Mouse (Mus musculus) liver, embryonic 11.5 days (tissue): ENCODE measurements around the gene Fgfr2. TPM values are rescaled to one million over a fixed set of nuclear protein-coding genes. Genes with fewer than 3 reads are reported as not detected.

Source experiments
- ATAC-seq: fragments of 200-750 bp; cut with Nextera tagmentation; replicated peaks from 2 replicates; pipeline ENCODE4 v1.8.0; 2017; ENCODE audit warnings: moderate number of reproducible peaks, mild to moderate bottlenecking, moderate TSS enrichment, moderate library complexity; ENCODE audit not compliant: low FRiP score
- DNase-seq: peaks from one replicate; pipeline ENCODE4 v3.0.0-alpha.2; 2017; ENCODE audit warnings: low spot score
- H3K27ac ChIP-seq: fragments of 300-500 bp; sonication (generic); 2 replicates; pipeline ENCODE4 v1.5.1; 2014; ENCODE audit warnings: mild to moderate bottlenecking, low read depth, low read length, control low read depth
- H3K27me3 ChIP-seq: fragments of 300-500 bp; sonication (generic); replicated peaks from 2 replicates; pipeline ENCODE4 v1.6.1; 2014; ENCODE audit warnings: low read length, mixed read lengths; ENCODE audit not compliant: control insufficient read depth, insufficient read depth
- H3K36me3 ChIP-seq: fragments of 300-500 bp; sonication (generic); 2 replicates; pipeline ENCODE4 v1.6.1; 2014; ENCODE audit warnings: mild to moderate bottlenecking, low read length, moderate library complexity, mixed read lengths; ENCODE audit not compliant: control insufficient read depth, insufficient read depth
- H3K4me1 ChIP-seq: fragments of 300-500 bp; sonication (generic); replicated peaks from 2 replicates; pipeline ENCODE4 v1.6.1; 2014; ENCODE audit warnings: low read length, mixed read lengths; ENCODE audit not compliant: control insufficient read depth, insufficient read depth
- H3K4me2 ChIP-seq: fragments of 300-500 bp; sonication (generic); 2 replicates; pipeline ENCODE4 v1.6.1; 2014; ENCODE audit warnings: mild to moderate bottlenecking, control low read depth, moderate library complexity
- H3K4me3 ChIP-seq: fragments of 300-500 bp; sonication (generic); 2 replicates; pipeline ENCODE4 v1.5.1; 2014; ENCODE audit warnings: low read depth, low read length, control low read depth
- H3K9ac ChIP-seq: fragments of 300-500 bp; sonication (generic); 2 replicates; pipeline ENCODE4 v1.6.1; 2014; ENCODE audit warnings: low read depth, low read length, control low read depth
- H3K9me3 ChIP-seq: fragments of 300-500 bp; sonication (generic); 2 replicates; pipeline ENCODE4 v1.6.1; 2016; ENCODE audit warnings: low read length, inconsistent platforms, mixed read lengths; ENCODE audit not compliant: control insufficient read depth
- WGBS: fragments of 180-500 bp; shearing (Covaris S2); extraction: QIAGEN DNeasy Blood & Tissue Kit; methylation state at CpG from one replicate; pipeline ENCODE4 v1.1.7; 2014; 5-methylcytosine and 5-hydroxymethylcytosine counted together
- polyA plus RNA-seq: library from polyadenylated mRNA; unstranded; fragments of >200 nt; fragmentation: Nextera tagmentation; extraction: Ambion mirVana; gene quantifications from 2 replicates; pipeline ENCODE4 v1.2.1, GENCODE M21; 2014

The Fgfr2 gene
- polyA plus RNA-seq, 1 experiment from 2014 or later = 32.6 TPM

GRCm38 (mm10) chr7:132478295-132478809 lies 644.8 kb downstream of the Fgfr2 start:
- Histone ChIP-seq H3K27ac (no peak overlapping the region), H3K4me2 (no peak overlapping the region), H3K36me3 (no peaks in the 10 kb centered on the region), H3K9ac (no peak overlapping the region), H3K27me3 (no peaks in the 10 kb centered on the region), H3K9me3 (no peaks in the 10 kb centered on the region), H3K4me1 (peaks cover 4% of the 10 kb centered on the region; the same call in 1 of the 2 replicates), H3K4me3 (no peak overlapping the region)
- DNase-seq = no peak
- no peak for ATAC-seq
- WGBS = 73% methylated on average over 9 of the region's 9 CpGs

GRCm38 (mm10) chr7:132477753-132478152 lies 645.4 kb downstream of the Fgfr2 start:
- H3K27me3 ChIP-seq = no peaks in the 10 kb centered on the region
- no peak overlapping the region for H3K27ac ChIP-seq
- no peak overlapping the region for H3K4me2 ChIP-seq
- ATAC-seq (no peak), DNase-seq (no peak)
- H3K4me3 ChIP-seq = no peak overlapping the region
- H3K4me1 ChIP-seq = peaks cover 4% of the 10 kb centered on the region; the same call in 1 of the 2 replicates
- H3K9ac ChIP-seq = no peak overlapping the region
- 57% methylated on average over 3 of the region's 3 CpGs for WGBS
- no peaks in the 10 kb centered on the region for H3K36me3 ChIP-seq
- no peaks in the 10 kb centered on the region for H3K9me3 ChIP-seq

- H3K4me1 ChIP-seq = peaks cover 4% of the 10 kb centered on the region; the same call in 1 of the 2 replicates
- H3K27me3 ChIP-seq = no peaks in the 10 kb centered on the region
- H3K36me3 ChIP-seq = no peaks in the 10 kb centered on the region
- H3K4me2 ChIP-seq = no peak overlapping the region
- DNase-seq (no peak), ATAC-seq (no peak)
- no peak overlapping the region for H3K4me3 ChIP-seq
- no peak overlapping the region for H3K9ac ChIP-seq
- no peak overlapping the region for H3K27ac ChIP-seq
- H3K9me3 ChIP-seq = no peaks in the 10 kb centered on the region
- 82% methylated on average over 2 of the region's 2 CpGs for WGBS
These were observed 646.7 kb downstream of the Fgfr2 start for GRCm38 (mm10) chr7:132476491-132476890.

- Histone ChIP-seq H3K4me2 (no peak overlapping the region), H3K36me3 (no peaks in the 10 kb centered on the region), H3K27me3 (no peaks in the 10 kb centered on the region), H3K4me1 (no peaks in the 10 kb centered on the region), H3K9ac (no peak overlapping the region), H3K9me3 (no peaks in the 10 kb centered on the region), H3K27ac (no peak overlapping the region), H3K4me3 (no peak overlapping the region)
- ATAC-seq (peak; percentile 19; the same call in 1 of the 2 replicates), DNase-seq (no peak)
- WGBS = 25% methylated on average over 5 of the region's 5 CpGs
These were observed 648.1 kb downstream of the Fgfr2 start for GRCm38 (mm10) chr7:132475069-132475468.

GRCm38 (mm10) chr7:132471327-132471726 lies 651.8 kb downstream of the Fgfr2 start:
- no peaks in the 10 kb centered on the region for H3K9me3 ChIP-seq
- no peaks in the 10 kb centered on the region for H3K27me3 ChIP-seq
- no peak overlapping the region for H3K4me2 ChIP-seq
- no peak overlapping the region for H3K4me3 ChIP-seq
- no peaks in the 10 kb centered on the region for H3K36me3 ChIP-seq
- DNase-seq (no peak), ATAC-seq (0 out of 2 replicates have a peak, but pooled peaks have one; percentile 18)
- no peak overlapping the region for H3K27ac ChIP-seq
- H3K4me1 ChIP-seq = no peaks in the 10 kb centered on the region
- WGBS = 35% methylated on average over 3 of the region's 3 CpGs
- H3K9ac ChIP-seq = no peak overlapping the region

GRCm38 (mm10) chr7:132468391-132468790 lies 654.8 kb downstream of the Fgfr2 start:
- no peak overlapping the region for H3K27ac ChIP-seq
- H3K4me3 ChIP-seq = no peak overlapping the region
- H3K9me3 ChIP-seq = no peaks in the 10 kb centered on the region
- no peak overlapping the region for H3K4me2 ChIP-seq
- H3K4me1 ChIP-seq = no peaks in the 10 kb centered on the region
- ATAC-seq = no peak
- H3K9ac ChIP-seq = no peak overlapping the region
- H3K36me3 ChIP-seq = no peaks in the 10 kb centered on the region
- no peak for DNase-seq
- no peaks in the 10 kb centered on the region; the same call in 1 of the 2 replicates for H3K27me3 ChIP-seq

GRCm38 (mm10) chr7:132465897-132466296 lies 657.3 kb downstream of the Fgfr2 start:
- H3K4me3 ChIP-seq = no peak overlapping the region
- H3K4me1 ChIP-seq = 0 out of 2 replicates have a peak, but pooled peaks cover 2% of the 10 kb centered on the region
- ATAC-seq (no peak), DNase-seq (no peak)
- H3K9ac ChIP-seq = no peak overlapping the region
- no peaks in the 10 kb centered on the region; the same call in 1 of the 2 replicates for H3K27me3 ChIP-seq
- H3K36me3 ChIP-seq = no peaks in the 10 kb centered on the region
- no peak overlapping the region for H3K27ac ChIP-seq
- 82% methylated on average over 5 of the region's 5 CpGs for WGBS
- H3K4me2 ChIP-seq = no peak overlapping the region
- no peaks in the 10 kb centered on the region for H3K9me3 ChIP-seq

GRCm38 (mm10) chr7:132464894-132465293 lies 658.3 kb downstream of the Fgfr2 start:
- Histone ChIP-seq H3K27ac (no peak overlapping the region), H3K4me2 (no peak overlapping the region), H3K4me3 (no peak overlapping the region), H3K36me3 (no peaks in the 10 kb centered on the region), H3K27me3 (no peaks in the 10 kb centered on the region; the same call in 1 of the 2 replicates), H3K9me3 (no peaks in the 10 kb centered on the region), H3K9ac (no peak overlapping the region), H3K4me1 (0 out of 2 replicates have a peak, but pooled peaks cover 2% of the 10 kb centered on the region)
- no peak for DNase-seq
- no peak for ATAC-seq
- WGBS = 72% methylated on average over 1 of the region's 1 CpGs

- Histone ChIP-seq H3K27ac (no peak overlapping the region), H3K9me3 (no peaks in the 10 kb centered on the region), H3K4me1 (0 out of 2 replicates have a peak, but pooled peaks cover 2% of the 10 kb centered on the region), H3K4me2 (no peak overlapping the region), H3K36me3 (no peaks in the 10 kb centered on the region), H3K4me3 (no peak overlapping the region), H3K9ac (no peak overlapping the region), H3K27me3 (no peaks in the 10 kb centered on the region)
- DNase-seq (no peak), ATAC-seq (no peak)
- WGBS = 59% methylated on average over 7 of the region's 7 CpGs
These were observed 664.7 kb downstream of the Fgfr2 start for GRCm38 (mm10) chr7:132458493-132458892.
